Mouse (Mus musculus) B cell, adult 2 months (primary cell): ENCODE data around the gene Cap2.

ENCODE experiments used
- DNase-seq, 2 experiments: peaks; one replicate each; pipeline ENCODE4 v3.0.0; 2022

Cap2 gene

GRCm38 (mm10) chr13:46526645-46527044 is 25.0 kb downstream of the Cap2 start:
- DNase-seq = no peak

GRCm38 (mm10) chr13:46527340-46527739 is 25.7 kb downstream of the Cap2 start:
- DNase-seq = no peak

- no peak for DNase-seq
Observed at GRCm38 (mm10) chr13:46529037-46529436, 27.4 kb downstream of the Cap2 start.

GRCm38 (mm10) chr13:46530546-46530945 is 28.9 kb downstream of the Cap2 start:
- no peak for DNase-seq

- no peak for DNase-seq
Observed at GRCm38 (mm10) chr13:46531676-46532075, 30.0 kb downstream of the Cap2 start.

GRCm38 (mm10) chr13:46532276-46532675 is 30.6 kb downstream of the Cap2 start:
- no peak for DNase-seq

DNA sequence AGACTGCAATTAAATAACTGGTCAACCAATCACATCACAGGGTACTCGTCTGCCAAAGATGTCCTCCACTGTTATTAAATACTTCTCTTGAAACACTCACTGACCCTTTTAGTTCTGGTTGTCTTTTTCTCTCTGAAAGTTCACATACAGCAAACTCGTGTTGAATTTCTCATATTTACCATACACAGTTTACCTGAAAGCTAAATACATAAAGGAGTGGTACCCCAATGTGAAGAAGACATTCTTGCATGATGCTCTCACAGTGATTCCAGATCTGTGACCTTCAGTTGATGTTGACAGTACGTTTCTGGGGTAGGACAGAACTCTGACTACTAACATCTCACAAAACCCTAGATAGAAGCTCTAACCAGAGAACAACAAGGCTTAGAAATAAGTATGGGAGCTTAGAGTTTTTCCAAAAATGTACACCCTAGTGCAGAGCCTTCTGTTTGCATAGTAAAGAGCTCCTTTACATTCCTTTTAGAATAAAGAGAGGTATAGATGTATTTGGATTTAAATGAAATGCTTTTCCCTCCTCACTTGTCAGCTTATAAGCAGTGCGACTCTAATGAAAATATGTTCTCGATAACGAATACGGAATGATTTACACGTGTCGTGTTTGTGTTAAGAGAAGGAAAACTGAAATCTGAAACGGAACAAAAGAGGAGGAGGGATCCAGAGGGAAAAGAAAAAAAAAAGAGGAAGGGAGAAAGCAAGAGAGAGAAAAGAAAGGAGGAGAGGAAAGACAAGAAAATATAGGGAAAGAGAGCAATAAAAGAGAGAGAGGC is 31.9 kb downstream of the Cap2 start:
- DNase-seq = no peak

DNA sequence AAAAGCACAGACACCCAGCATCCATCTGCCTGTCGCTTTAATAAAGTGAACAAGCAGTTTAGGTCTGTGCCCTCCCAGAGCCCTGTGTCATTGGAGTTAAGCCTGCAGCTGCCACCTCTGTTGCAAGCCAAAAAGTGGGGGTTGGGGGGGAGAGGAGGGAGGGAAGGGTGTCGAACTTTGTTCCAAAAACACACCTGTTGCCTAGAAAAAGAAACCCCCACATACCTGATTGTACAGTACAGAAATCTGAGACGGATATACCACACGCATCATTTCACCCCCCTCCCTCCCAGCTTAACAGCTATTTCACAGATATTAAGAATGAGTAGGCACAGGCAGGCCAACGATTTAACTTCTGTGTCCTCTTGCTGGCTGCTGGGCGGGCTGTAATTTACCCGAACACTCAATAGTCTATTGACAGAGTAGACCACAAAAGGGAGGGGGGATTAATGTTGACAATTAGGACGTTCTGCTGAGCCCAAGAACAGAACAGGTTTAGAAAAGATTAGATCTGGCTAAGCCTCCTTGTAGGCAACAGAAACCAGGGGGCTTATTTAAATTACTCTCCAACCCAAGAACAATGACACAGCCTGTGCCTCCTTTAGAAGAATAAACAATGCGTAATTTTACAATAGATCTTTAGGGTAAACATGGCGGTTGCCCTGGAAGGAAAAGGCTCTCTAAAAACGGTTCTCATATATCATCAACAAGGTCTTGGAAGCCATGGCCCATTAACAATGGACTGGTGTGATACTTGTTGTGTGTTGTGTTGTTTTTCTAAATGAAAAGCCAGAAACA is 32.7 kb downstream of the Cap2 start:
- no peak for DNase-seq

DNA sequence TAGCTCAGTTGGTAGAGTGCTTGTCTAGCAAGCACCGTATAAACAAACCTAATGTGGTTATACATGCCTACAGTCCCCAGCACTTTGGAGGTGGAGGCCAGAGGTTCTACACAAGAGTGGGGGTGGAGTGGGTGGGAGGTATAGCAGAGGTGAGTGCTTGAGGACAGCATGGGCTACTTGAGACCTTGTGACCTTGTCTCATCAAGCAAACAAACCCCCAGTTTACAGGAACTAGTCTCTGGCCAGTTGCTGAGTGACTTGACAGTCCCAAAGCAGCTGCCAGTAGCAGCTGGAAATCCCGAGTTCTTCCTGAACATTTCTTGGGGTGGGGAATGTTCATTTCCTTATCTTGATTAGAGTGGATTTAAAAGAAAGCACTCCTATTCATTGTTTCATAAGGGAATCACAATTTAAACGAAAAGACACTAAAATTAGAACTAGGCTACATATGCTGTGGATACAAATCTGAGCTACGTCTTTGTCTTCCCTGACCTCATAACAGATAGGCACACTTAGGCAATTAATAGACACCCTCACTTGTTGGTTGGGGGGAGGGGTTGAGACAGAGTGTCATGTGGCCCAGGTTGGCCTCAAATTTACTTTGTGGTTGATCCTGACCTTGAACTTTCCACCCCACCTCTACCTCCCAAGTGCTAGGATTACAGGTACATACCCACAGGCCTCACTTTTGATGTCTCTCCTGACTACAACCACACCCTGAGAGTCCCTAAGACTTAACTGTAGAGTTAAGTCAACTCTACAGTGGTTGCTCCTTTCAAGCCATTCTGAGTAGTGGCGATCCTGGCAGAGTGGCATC is 33.5 kb downstream of the Cap2 start:
- no peak for DNase-seq

DNA sequence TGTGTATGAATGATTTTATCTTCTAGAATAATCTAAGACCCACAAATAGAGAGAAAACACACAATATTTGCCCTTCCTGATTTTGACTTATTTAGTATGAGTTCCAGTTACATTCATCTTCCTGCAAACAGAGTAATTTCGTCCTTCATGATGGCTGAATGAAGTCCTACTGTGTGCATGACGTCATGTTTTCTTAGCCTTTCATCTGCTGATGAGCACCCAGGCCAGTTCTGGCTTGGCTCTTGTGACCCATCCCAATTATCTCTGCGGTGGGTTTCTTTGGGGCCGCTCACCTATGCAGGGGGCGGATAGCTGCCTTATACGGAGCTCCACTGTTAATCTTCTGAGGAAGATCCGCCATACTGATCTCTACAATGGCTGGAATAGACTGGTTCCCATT is 37.6 kb downstream of the Cap2 start:
- DNase-seq = no peak

DNA sequence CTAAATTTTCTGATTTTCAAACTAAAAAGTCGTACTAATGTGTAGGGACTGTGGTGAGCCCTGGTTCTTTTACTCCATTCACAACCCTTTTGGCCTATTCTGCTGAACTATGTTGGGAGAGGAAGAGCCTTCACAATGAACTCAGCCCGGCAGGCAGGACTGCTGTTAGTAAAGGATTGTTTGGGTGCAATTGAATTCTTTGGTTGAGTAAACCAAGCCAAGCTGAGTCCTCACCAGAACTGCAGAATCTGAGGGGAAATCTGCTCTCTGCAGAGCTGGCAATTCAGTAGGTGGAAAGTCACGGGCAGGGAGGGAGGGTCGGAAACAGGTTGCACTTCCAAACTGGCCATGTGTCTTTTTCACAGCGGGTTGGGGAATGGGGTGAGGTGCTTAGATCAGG is 39.3 kb downstream of the Cap2 start:
- DNase-seq = no peak

DNA sequence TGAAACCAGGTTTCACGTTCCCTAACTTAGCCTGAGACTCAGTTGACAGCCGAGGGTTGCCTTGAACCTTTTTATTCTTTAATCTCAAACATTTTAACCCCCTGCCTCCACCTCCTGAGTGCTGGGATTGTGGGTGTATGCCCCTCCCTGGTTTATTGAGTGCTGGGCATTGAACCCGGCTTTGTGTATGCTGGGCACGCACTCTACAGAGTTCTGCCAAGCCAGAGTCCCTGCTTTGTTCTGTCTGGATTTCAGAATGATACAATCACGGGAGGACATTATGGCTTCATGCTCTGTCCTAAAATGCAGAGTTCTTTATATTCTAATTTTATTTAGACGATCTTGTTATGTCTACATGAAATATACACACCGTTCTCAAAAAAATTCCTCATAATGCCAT is 41.1 kb downstream of the Cap2 start:
- no peak for DNase-seq

GRCm38 (mm10) chr13:46544608-46545007 is 43.0 kb downstream of the Cap2 start:
- no peak for DNase-seq

DNA sequence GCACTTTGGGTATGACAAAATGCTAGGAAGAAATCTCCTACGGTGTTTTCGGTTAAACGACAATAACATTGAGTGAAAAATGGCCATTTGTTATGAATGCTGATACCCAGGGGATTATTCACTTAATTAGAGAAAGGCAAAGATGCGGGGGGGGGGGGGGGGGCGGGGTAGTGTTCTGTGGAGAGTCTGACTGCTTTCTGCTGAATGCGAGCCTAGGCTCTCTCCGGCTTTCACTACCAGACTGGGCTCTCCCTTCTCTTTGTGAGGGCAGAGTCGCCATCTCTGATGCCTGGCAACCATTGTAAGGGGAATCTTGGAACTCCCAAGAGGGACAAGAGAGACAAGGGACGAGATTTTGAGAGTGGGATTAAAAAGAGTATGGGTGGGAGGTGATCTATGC is 43.4 kb downstream of the Cap2 start:
- DNase-seq = no peak

- no peak for DNase-seq
Observed at GRCm38 (mm10) chr13:46546846-46547245, 45.2 kb downstream of the Cap2 start.

DNA sequence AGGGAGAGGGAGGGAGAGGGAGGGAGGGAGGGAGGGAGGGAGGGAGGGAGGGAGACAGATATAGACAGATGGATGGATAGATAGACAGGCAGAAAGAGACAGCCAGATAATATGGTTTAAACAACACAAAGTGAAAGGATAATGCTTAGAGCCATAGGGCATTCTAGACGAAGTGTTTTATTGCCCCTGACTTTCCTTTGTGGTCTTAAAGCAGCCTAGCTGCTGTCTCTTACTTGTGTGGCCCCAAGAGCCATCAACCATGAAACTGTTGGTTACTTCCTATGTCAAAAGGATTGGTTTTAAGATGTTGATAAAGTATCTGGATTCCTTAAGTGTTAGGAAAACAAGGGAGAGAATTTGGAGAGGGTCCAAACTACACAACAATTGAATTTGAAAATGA is 45.6 kb downstream of the Cap2 start:
- DNase-seq = no peak

DNA sequence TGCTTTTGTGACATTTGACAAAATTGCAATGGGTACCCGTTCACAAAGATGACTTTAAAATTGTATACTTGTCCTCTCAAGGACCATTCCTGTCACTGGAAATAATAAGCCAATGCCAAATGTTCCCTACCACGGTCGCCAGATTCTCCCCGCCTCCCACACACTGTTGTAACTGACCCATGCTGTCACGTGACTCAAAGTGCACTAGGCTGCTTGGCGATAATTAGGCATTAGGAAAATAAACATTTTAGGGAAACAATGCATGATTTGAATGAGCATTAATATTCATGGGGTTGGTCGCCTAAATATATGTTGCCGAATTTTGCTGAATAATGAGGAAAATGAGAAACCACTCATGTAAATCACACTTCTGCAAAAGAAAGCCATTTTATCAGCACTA is 46.5 kb downstream of the Cap2 start:
- DNase-seq = no peak

DNA sequence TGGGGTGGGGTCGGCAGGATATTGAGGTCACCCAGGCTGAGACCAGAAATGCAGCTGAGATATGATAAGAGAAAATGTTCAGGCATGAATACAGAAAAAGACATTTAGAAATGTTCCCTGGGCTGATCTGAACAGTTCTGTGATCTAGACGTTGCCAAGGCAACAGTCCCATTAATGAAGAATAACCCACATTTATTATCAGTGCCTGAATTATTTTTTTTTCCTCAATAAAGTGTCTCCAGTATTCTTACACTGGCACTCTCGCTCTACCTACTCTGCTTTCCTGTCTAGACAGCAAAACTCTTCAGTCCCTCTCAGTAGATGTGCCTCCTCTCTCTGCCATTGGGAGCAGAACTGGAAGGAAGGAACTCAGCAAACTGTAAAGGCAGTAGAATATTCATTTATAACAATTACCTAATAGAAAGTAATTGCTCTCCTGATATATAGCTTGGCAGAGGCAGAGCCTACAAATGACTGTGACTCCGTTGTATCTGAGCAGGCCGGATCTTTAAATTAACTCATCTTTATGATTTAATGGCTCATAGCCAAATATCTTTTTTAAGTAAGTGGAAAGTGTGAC is 47.0 kb downstream of the Cap2 start:
- no peak for DNase-seq

GRCm38 (mm10) chr13:46550627-46551026 is 49.0 kb downstream of the Cap2 start:
- no peak for DNase-seq

GRCm38 (mm10) chr13:46554736-46555135 is 53.1 kb downstream of the Cap2 start:
- no peak for DNase-seq

GRCm38 (mm10) chr13:46565913-46566312 is 64.3 kb downstream of the Cap2 start:
- DNase-seq = no peak

- DNase-seq = no peak
Observed at GRCm38 (mm10) chr13:46569469-46569868, 67.8 kb downstream of the Cap2 start.

- DNase-seq = no peak
Observed at GRCm38 (mm10) chr13:46571141-46571592, 69.5 kb downstream of the Cap2 start.
